Mouse (Mus musculus) small intestine, adult 2 months (tissue): ENCODE measurements around the gene Hs6st3.

ENCODE experiments used
- CTCF ChIP-seq: fragments of 200-500 bp; IDR thresholded peaks from 2 replicates; pipeline ENCODE4 v1.5.1; 2012; ENCODE audit warnings: low read depth, mild to moderate bottlenecking, control low read depth, inconsistent platforms, low read length, moderate library complexity, mixed read lengths; ENCODE audit not compliant: insufficient replicate concordance, insufficient read length; ENCODE audit errors: extremely low read depth
- POLR2A ChIP-seq: fragments of 200-500 bp; IDR thresholded peaks from 2 replicates; pipeline ENCODE4 v1.6.1; 2012; ENCODE audit warnings: low read depth, mild to moderate bottlenecking, control low read depth, inconsistent platforms, low read length, moderate library complexity

- TF ChIP-seq CTCF (no peak), POLR2A (no peak)
Measured at GRCm38 (mm10) chr14:119401618-119402017, 263.5 kb downstream of the Hs6st3 start.
